ENCODE assay signal across 50 mouse cellular contexts in the genomic region with DNA sequence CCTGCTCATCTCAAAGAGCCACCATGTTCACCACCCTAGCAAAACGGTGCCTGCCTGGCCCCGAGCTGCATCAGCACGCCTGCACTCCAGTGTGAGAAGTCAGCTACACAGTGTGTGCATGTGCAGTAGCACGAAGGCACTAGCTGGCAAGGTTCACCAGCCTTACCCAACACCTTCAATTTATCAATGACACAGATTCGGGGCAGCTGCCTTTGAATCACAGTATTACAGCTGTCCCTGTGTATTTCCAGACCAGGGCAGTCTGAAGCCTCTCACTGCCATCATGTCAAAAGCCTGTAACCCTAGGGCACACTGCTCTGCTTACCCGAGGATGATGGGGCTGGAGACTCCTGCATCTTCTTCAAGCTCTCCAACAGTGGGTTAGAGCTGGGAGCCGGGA. TPM values are rescaled to one million over a fixed set of nuclear protein-coding genes. Genes with fewer than 3 reads are reported as not detected.
"Had no signal": no experiment of that assay in that cellular context is flagged by ENCODE, and none has a peak within 500 bp of the region (broad histone marks: within the 10 kb centered on the region; RNA-seq: fewer than 3 reads in every experiment).

No protein-coding gene starts in this region.

- H3K27me3 ChIP-seq: heart, embryonic 12.5 days; heart, embryonic 13.5 days; heart, embryonic 15.5 days; hindbrain, embryonic 12.5 days; hindbrain, embryonic 13.5 days; hindbrain, embryonic 15.5 days; intestine, embryonic 15.5 days; kidney, embryonic 15.5 days had no signal

- DNase-seq: heart, postnatal 10 days; heart, postnatal 14 days; heart, postnatal 36 days; heart, postnatal 4 days; kidney, adult 11 months; kidney, adult 18-20 months; kidney, adult 2 months; kidney, adult 8-10 months; kidney, adult 9 months; kidney, postnatal 10 days; kidney, postnatal 14 days; kidney, postnatal 25 days; kidney, postnatal 36 days; kidney, postnatal 4 days; layer of hippocampus, adult 9-11 months; layer of hippocampus, postnatal 36 days had no signal

- H3K4me3 ChIP-seq: heart, embryonic 10.5 days; heart, embryonic 12.5 days; heart, embryonic 13.5 days; heart, embryonic 15.5 days; hindbrain, embryonic 10.5 days; hindbrain, embryonic 12.5 days; hindbrain, embryonic 13.5 days; hindbrain, embryonic 15.5 days; intestine, embryonic 15.5 days; kidney, embryonic 15.5 days; layer of hippocampus, adult 2 months had no signal

- H3K27ac ChIP-seq: heart, embryonic 10.5 days; heart, embryonic 13.5 days; heart, embryonic 15.5 days; hindbrain, embryonic 10.5 days; hindbrain, embryonic 12.5 days; hindbrain, embryonic 13.5 days; hindbrain, embryonic 14.5 days; hindbrain, embryonic 15.5 days; hindbrain, postnatal 0 days; intestine, embryonic 15.5 days; kidney, embryonic 15.5 days; kidney, postnatal 0 days; layer of hippocampus, adult 2 months had no signal

- H3K9ac ChIP-seq: heart, embryonic 12.5 days; heart, embryonic 13.5 days; heart, embryonic 15.5 days; hindbrain, embryonic 12.5 days; hindbrain, embryonic 13.5 days; hindbrain, embryonic 14.5 days; hindbrain, embryonic 15.5 days; intestine, embryonic 15.5 days; kidney, embryonic 15.5 days had no signal

- H3K9me3 ChIP-seq: heart, embryonic 10.5 days; heart, embryonic 12.5 days; heart, embryonic 13.5 days; heart, embryonic 15.5 days; hindbrain, embryonic 10.5 days; hindbrain, embryonic 12.5 days; hindbrain, embryonic 13.5 days; hindbrain, embryonic 15.5 days; intestine, embryonic 15.5 days; kidney, embryonic 15.5 days had no signal

- H3K4me2 ChIP-seq: heart, embryonic 11.5 days; heart, embryonic 12.5 days; heart, embryonic 13.5 days; heart, embryonic 15.5 days; hindbrain, embryonic 12.5 days; hindbrain, embryonic 13.5 days; hindbrain, embryonic 14.5 days; hindbrain, embryonic 15.5 days; intestine, embryonic 15.5 days; kidney, embryonic 15.5 days had no signal

- ATAC-seq: hindbrain, embryonic 16.5 days; hindbrain, postnatal 0 days; inflammation-experienced regulatory T-cells, adult 6 months; intestine, embryonic 15.5 days; intestine, embryonic 16.5 days; intestine, postnatal 0 days had no signal

- H3K4me1 ChIP-seq: heart, embryonic 10.5 days; heart, embryonic 12.5 days; heart, embryonic 13.5 days; heart, embryonic 15.5 days; hindbrain, embryonic 10.5 days; hindbrain, embryonic 12.5 days; hindbrain, embryonic 13.5 days; hindbrain, embryonic 15.5 days; intestine, embryonic 15.5 days; kidney, embryonic 15.5 days had no signal

RNA-seq across cellular contexts. Expression of a gene that starts 29.7 kb away (rescaled TPM):
- total RNA-seq: heart, postnatal 14 days; heart, postnatal 25 days; heart, postnatal 36 days; heart, postnatal 4 days; hematopoietic stem cell, adult 5-6 weeks; hindbrain, postnatal 0 days; layer of hippocampus, adult 18-20 months; layer of hippocampus, adult 2 months; layer of hippocampus, adult 8-10 months; layer of hippocampus, postnatal 14 days; layer of hippocampus, postnatal 25 days; layer of hippocampus, postnatal 36 days had no signal
- polyA plus RNA-seq: heart, embryonic 10.5 days; heart, embryonic 11.5 days; heart, embryonic 12.5 days; heart, embryonic 13.5 days; heart, embryonic 14.5 days; heart, embryonic 15.5 days; heart, embryonic 16.5 days; heart, postnatal 0 days; hindbrain, embryonic 11.5 days; hindbrain, embryonic 12.5 days; hindbrain, embryonic 13.5 days; hindbrain, embryonic 14.5 days; hindbrain, embryonic 15.5 days; hindbrain, embryonic 16.5 days; inflammation-experienced regulatory T-cells, adult 6 months; intestine, embryonic 14.5 days; kidney, embryonic 14.5 days; kidney, embryonic 15.5 days; kidney, embryonic 16.5 days; kidney, postnatal 0 days; large intestine, adult 2 months had no signal

RNA-seq across cellular contexts. Expression of a gene that starts 32.9 kb away (rescaled TPM):
- total RNA-seq: hematopoietic stem cell, adult 5-6 weeks; hindbrain, postnatal 0 days; layer of hippocampus, postnatal 10 days; layer of hippocampus, postnatal 14 days; layer of hippocampus, postnatal 36 days had no signal
- polyA plus RNA-seq: heart, embryonic 14.5 days; heart, embryonic 15.5 days; heart, embryonic 16.5 days; heart, postnatal 0 days; hindbrain, embryonic 12.5 days; inflammation-experienced regulatory T-cells, adult 6 months; kidney, embryonic 14.5 days; kidney, embryonic 15.5 days; kidney, postnatal 0 days; large intestine, adult 2 months had no signal
